Mouse (Mus musculus) large intestine, adult 2 months (tissue): ENCODE measurements around the gene Akt1s1. TPM values are rescaled to one million over a fixed set of nuclear protein-coding genes. Genes with fewer than 3 reads are reported as not detected.

Source experiments
- DNase-seq: peaks from one replicate; pipeline ENCODE4 v3.0.0-alpha.2; 2012; ENCODE audit warnings: low read depth, low spot score
- WGBS: fragments of 180-500 bp; shearing (Covaris S2); methylation state at CpG from one replicate; pipeline ENCODE4 v1.1.7; 2018; 5-methylcytosine and 5-hydroxymethylcytosine counted together
- polyA plus RNA-seq: library from polyadenylated mRNA; depleted of rRNA; stranded (reverse); fragments of >200 nt; gene quantifications from 2 replicates; pipeline ENCODE4 v1.2.3, GENCODE M21; 2012

Akt1s1 gene
- polyA plus RNA-seq, 1 experiment: 61.3 TPM

- 64% methylated on average over 8 of the region's 8 CpGs for WGBS
- no peak for DNase-seq
Measured at GRCm38 (mm10) chr7:44850789-44851624, 2.2 kb downstream of the Akt1s1 start.

DNA sequence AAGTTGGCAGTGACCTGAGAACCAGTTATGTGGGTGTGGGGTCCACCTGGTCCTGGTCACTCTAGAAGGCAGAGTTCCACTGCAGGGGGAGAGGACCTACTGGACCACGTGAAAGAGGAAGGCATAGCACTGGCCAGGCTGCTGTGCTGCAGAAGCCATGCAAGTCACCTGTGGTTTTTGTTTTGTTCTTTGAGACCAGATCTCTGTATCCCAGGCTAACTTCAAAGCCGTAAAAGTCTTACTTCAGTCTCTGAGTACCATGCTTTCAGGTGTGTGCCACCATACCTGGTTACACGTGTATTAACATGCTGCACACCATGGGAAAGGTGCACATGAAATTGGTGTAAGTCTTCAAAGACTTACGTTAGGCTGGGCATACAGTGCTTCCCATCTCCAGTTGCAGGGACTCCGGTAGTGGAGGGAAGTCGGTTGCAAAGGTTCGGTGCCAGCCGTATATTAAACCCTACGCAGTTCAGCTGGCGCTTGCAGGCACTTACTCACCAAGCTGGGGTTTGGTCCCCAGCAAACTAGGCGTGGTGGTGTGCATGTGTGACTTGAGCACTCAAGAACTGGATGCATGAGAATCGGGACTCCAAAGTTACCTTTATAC, 2.9 kb downstream of the Akt1s1 start:
- DNase-seq: no peak
- WGBS: 87% methylated on average over 12 of the region's 12 CpGs

- DNase-seq: no peak
- WGBS: 89% methylated on average over 36 of the region's 36 CpGs
Measured at GRCm38 (mm10) chr7:44852259-44853027, 3.7 kb downstream of the Akt1s1 start.

DNA sequence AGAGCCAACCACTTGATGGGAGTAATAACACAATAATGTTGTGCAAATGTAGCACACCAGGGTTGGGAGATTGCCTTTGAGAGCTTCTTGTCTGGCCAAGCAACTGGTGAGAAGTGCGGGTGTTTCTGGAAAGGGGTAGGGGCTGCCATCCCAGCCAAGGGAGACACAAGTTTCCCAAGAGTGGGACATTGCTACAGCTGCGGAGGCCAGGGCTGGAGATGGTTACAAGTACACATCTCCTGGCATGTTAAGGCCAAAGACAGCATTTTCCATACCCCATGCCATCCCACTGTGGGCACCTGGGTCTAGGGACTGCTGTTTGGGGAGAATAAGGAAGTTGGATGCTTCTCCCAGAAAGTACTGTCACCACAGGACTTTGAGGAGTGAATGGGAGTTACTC, 4.3 kb downstream of the Akt1s1 start:
- no peak for DNase-seq
- WGBS: 92% methylated on average over 2 of the region's 2 CpGs

DNA sequence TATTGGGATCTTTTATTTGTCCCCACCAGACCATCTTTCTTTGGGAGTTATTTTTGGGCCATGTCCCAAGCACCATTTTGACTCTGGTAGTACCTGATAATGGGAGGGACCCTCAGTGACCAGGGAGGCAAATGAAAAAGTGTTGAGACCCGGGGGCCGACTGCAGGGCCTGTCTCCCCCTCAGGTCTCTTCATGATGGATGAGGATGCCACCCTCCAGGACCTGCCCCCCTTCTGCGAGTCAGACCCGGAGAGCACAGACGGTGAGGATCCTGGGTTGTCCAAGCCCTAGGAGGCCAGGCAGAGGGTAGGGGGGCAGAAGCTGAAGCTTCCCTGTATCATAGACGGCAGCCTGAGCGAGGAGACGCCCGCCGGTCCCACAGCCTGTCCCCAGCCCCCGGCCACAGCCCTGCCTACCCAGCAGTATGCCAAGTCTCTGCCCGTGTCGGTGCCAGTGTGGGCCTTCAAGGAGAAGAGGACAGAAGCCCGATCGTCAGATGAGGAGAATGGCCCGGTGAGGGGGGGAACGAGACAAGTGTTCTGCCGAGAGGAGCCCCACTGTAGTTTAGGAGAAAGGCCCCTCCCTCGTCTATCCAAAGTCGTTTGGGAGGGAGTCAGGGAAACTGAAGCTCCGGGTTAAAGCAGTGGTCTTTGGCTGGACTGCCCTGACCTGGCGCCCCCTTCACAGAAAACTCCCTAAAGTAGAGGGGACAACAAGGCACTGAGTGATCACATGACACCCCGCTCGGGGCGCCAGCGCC, 5.0 kb downstream of the Akt1s1 start:
- WGBS: 15% methylated on average over 26 of the region's 26 CpGs
- no peak for DNase-seq

DNA sequence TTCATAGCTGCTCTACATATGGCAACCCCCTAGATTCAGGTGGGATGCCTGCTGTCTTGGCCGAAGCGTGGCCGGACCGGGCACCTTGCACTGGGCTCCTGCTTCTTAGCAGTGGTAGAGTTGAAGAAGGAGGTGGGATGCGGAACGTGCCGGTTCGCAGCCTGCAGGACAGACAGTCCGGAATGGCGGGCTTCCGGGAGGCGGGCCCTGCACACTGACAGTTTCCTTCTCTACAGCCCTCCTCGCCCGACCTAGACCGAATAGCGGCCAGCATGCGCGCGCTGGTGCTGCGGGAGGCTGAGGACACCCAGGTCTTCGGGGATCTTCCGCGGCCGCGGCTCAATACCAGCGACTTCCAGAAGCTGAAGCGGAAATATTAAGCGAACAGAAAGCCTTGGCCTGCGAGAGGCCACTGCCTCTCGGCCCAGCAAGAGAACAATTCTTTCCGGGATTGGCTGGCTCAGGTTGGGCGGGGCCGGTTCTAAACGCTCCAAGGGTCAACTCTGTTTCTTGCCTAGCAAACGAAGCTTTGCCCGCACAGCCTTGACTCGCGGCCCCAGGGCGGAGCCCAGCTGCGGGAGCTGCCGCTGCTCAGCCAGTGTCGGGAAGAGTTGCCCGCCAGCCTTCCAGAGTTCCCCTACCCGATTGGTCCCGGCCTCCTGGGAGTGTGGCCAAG, 5.7 kb downstream of the Akt1s1 start:
- under 1% methylated on average over 45 of the region's 45 CpGs for WGBS
- peak; percentile 88 for DNase-seq

GRCm38 (mm10) chr7:44855036-44855435, 6.2 kb downstream of the Akt1s1 start:
- no peak for DNase-seq

GRCm38 (mm10) chr7:44856265-44856916, 7.6 kb downstream of the Akt1s1 start:
- no peak for DNase-seq
- WGBS: 53% methylated on average over 9 of the region's 9 CpGs

More at GRCm38 (mm10) chr7:44855036-44855435, 6.2 kb downstream of the Akt1s1 start:
- WGBS: 17% methylated on average over 10 of the region's 10 CpGs

DNA sequence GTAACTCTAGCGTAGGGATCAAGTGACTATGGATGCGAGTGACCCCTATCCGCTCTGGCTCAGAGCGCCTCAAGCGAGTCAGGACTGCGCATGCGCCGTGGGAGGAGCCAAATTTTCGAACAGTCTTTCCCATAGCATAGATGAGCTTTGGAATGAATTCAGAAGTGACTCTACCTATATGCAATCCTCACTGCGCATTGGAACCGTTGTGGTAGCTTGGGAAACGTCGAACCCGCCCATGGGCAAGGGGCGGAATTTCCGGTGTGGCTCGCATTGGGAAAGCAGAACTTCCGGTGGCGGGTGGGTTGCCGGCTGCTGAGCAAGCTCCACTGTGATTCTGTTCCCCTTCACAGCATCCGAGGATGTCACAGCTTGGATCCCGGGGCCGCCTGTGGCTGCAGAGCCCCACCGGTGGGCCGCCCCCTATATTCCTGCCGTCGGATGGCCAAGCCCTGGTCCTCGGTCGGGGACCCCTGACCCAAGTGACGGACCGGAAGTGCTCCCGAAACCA, 8.3 kb downstream of the Akt1s1 start, which contains the start of gene Pnkp:
Gene Pnkp (plus strand): TSS at position 98 of the 511 bp plus-strand sequence.
- under 1% methylated on average over 32 of the region's 32 CpGs for WGBS
- peak; percentile 70 for DNase-seq

GRCm38 (mm10) chr7:44857905-44858304, 9.1 kb downstream of the Akt1s1 start:
- DNase-seq: no peak
- WGBS: 29% methylated on average over 8 of the region's 8 CpGs

DNA sequence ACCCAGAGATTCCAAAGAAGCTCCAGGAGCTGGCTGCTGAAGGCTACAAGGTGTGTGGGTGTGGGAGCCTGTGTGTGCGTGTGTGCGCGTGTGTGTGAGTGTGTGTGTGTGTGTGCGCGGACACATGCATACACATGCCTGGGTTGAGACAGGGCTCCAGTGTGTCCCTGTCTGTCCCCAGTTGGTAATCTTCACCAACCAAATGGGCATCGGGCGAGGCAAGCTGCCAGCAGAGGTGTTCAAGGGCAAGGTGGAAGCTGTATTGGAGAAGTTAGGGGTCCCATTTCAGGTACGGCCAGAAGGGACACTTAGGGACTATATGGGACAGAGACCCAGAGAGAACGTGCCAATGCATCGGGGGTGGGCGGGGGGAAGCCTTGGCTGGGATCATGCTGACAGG, 11.1 kb downstream of the Akt1s1 start:
- no peak for DNase-seq
- WGBS: 88% methylated on average over 11 of the region's 11 CpGs

DNA sequence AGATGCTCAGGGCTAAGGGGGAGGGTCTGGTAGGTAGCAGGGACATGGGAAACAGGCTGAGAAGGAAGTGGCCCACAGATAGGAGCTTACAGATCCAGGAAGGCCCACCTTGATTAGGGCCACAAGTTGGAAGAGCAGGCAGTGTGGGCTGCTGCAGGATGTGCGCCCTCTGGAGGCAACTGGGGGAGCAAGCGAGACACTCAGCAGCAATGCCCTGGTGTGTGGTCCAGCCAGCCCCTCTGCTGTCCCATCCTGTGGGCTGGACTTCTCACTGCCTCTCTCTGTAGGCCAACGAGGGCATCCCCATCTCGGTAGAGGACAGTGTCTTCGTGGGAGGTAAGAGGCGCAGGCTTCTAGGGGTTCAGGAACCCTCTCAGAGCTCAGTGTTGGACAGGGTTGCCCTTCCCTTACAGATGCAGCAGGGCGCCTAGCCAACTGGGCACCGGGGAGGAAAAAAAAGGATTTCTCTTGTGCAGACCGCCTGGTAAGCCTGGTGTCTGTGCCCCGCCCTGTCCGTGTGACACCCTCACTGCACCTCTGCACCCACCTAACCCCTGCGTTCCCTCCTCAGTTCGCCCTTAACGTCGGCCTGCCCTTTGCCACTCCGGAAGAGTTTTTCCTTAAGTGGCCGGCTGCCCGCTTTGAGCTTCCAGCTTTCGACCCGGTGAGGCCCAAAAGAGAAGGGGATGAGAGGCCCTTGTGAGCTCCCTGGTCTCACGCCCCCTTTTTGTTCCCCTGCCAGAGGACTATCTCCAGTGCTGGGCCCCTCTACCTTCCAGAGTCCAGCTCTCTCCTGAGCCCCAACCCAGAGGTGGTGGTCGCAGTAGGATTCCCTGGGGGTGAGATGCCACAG, 12.0 kb downstream of the Akt1s1 start:
- WGBS: 55% methylated on average over 22 of the region's 22 CpGs
- no peak for DNase-seq

GRCm38 (mm10) chr7:44861429-44861816, 12.6 kb downstream of the Akt1s1 start:
- DNase-seq: no peak
- 86% methylated on average over 14 of the region's 14 CpGs for WGBS

GRCm38 (mm10) chr7:44862434-44862833, 13.6 kb downstream of the Akt1s1 start:
- no peak for DNase-seq
- WGBS: 78% methylated on average over 8 of the region's 8 CpGs

DNA sequence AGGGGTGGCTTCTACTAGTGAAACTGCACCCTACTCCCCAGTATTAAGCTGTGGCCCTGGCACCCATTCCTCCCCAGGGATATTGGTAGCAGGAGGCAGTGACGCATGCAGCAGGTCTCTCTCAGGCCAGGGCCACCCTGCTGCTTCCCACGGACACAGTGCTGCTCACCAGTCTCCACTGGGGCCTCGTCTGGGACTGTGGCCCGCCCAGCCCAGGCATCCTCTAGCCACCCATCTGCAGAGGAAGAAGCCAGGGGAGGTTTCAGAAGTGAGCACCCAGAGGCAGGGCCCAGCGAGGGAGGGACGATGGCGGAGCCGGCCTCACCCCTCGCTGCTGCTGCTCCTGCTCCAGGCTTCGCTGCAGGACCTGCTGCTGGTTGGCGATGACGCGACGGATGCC, 14.4 kb downstream of the Akt1s1 start:
- 90% methylated on average over 14 of the region's 14 CpGs for WGBS
- DNase-seq: no peak

GRCm38 (mm10) chr7:44863982-44864494, 15.2 kb downstream of the Akt1s1 start:
- DNase-seq: no peak
- 87% methylated on average over 11 of the region's 11 CpGs for WGBS
